Mouse (Mus musculus): ENCODE measurements around the gene Slc47a1.
"Not testable (repeated sequence)": the region's sequence is repeated elsewhere in the genome, so short reads cannot be mapped to it uniquely, and the experiment has no call there.

Gene Slc47a1

GRCm38 (mm10) chr11:61377881-61378613 lies at the start of gene Slc47a1:
Slc47a1 (minus strand) TSS chr11:61378345.
- DNase-seq (ENCODE audit: low read depth), result no peak

DNA sequence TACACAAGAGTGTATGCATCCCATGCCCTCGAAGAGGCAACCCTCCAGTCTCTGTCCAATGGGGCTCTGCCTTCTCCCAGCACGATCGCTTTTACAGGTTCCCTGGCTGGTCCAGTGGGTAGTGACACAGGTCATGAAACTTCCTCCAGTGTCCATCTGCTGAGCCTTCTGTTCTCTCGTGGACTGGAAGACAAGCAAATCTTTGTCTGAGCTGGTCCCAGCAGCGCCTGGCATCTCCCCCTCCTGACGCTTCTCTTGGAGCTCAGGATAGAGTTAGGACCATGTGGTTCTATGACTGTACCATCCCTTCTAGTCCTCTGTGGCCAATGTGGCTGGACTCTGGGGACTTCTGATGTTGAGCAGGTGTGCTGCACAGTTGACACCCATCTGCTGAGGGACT lies 41.1 kb upstream of the Slc47a1 start:
- DNase-seq (ENCODE audit: low read depth), result no peak

DNA sequence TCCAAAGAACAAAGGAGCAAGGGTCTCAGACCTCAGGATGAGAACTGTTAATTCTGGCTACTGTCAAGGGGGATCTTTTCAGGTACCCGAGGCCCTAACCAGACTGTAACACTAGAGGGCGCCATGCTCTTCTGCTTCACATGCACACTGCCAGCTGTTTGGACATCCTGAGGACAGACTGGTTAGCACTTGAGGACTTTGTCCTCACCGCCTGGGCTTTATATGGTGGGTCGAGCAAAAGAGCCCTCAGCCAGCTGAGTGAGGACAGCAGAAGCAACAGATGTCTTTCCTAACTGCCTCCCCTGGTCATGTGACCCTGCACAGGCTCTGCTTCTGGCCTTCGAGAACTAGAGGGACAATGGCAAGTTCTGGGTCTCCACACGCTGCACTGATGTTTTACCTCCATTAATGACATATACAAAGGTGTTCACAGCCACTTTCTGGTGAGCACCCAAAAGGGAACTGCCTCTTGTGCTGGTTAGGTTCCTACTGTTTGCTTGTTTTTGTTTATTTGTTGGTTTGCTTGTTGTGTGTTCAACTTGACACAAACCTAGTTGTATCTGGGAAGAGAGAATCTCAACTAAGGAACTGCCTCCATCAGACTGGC lies 39.9 kb upstream of the Slc47a1 start:
- peak; percentile 85 for DNase-seq (ENCODE audit: low read depth)

- DNase-seq (ENCODE audit: low read depth), result peak; percentile 56
Measured at GRCm38 (mm10) chr11:61416540-61416939, 38.4 kb upstream of the Slc47a1 start.

GRCm38 (mm10) chr11:61415444-61415843 lies 37.3 kb upstream of the Slc47a1 start:
- DNase-seq (ENCODE audit: low read depth), result no peak

- no peak for DNase-seq (ENCODE audit: low read depth)
Measured at GRCm38 (mm10) chr11:61414560-61414959, 36.4 kb upstream of the Slc47a1 start.

- no peak for DNase-seq (ENCODE audit: low read depth)
Measured at GRCm38 (mm10) chr11:61413411-61413810, 35.3 kb upstream of the Slc47a1 start.

GRCm38 (mm10) chr11:61411809-61412208 lies 33.7 kb upstream of the Slc47a1 start:
- DNase-seq (ENCODE audit: low read depth), result no peak

GRCm38 (mm10) chr11:61411221-61411620 lies 33.1 kb upstream of the Slc47a1 start:
- DNase-seq (ENCODE audit: low read depth), result no peak

DNA sequence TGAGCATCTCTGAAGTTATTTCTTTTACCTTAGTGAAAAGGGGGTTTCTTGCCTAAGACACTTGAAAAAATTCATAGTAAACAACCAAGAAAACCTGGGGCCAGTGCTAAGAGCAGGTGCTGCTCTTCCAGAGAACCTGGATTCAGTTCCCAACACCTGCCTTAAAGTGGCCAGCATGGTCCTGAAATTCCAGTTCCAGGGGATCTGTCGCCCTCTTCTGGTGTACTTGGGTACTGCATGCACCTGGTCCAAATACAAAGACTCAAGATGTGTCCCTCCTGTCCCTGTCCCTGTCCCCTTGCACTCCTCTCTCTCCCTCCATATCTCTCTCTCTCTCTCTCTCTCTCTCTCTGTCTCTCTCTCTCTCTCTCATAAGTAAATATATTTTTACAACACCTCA lies 32.0 kb upstream of the Slc47a1 start:
- peak; percentile 84 for DNase-seq (ENCODE audit: low read depth)

GRCm38 (mm10) chr11:61409051-61409450 lies 30.9 kb upstream of the Slc47a1 start:
- DNase-seq (ENCODE audit: low read depth), result no peak

DNA sequence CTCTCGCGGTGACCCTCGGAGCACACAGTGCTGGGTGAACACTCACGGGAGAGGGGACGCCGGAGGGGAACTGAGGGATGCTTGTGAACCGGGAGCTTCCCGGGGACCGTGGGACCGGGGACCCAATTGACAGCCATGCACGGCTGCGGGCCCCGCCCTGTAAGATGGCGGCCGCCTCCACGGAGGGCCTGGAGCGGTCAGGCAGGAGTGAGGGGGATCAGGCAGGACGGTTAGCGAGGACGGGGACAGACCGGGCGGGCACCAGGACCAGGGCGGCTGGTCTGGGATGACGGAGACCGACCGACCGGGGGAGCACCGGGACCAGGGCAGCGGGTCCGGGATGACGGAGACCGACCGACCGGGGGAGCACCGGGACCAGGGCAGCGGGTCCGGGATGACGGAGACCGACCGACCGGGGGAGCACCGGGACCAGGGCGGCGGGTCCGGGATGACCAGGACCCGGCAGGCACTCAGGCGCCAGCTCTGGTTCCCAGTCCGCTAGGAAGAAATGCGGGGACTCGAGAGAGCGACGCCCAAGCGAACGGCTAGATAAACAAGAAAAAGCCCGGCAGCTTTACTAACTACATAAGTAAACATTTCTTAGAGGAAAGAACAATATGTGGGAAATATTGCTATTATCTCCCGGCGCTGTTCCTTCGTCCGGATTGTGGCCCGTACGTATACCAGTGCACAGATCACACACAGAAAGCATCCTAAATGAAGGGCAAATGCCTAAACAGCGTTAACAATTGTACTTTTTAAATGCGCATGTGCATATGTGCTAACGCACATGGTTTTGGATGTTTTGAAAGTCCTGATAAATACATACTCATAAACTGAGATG lies 30.3 kb upstream of the Slc47a1 start:
- DNase-seq (ENCODE audit: low read depth), result peak; percentile 59

- peak; percentile 96 for DNase-seq (ENCODE audit: low read depth)
Measured at GRCm38 (mm10) chr11:61407638-61408183, 29.6 kb upstream of the Slc47a1 start.

DNA sequence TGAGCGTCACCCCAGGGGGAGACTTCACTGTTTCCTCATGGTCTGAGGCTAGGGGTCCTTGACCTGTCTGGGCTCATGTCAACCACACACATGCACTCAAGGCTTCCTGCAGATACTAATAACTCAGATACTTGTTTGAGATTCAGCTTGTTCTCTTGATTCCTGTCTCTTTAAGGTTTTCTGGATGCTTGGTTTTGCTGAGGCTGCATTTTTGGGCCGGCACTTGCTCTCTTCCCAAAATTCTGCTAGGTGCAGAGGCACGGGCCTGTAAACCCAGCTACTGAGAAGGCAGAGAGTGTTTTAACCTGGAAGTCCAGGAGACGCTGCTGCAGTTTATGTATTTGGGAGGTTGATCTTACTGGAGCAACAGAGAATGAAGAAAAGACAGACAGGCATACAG lies 23.6 kb upstream of the Slc47a1 start:
- DNase-seq (ENCODE audit: low read depth), result no peak

DNA sequence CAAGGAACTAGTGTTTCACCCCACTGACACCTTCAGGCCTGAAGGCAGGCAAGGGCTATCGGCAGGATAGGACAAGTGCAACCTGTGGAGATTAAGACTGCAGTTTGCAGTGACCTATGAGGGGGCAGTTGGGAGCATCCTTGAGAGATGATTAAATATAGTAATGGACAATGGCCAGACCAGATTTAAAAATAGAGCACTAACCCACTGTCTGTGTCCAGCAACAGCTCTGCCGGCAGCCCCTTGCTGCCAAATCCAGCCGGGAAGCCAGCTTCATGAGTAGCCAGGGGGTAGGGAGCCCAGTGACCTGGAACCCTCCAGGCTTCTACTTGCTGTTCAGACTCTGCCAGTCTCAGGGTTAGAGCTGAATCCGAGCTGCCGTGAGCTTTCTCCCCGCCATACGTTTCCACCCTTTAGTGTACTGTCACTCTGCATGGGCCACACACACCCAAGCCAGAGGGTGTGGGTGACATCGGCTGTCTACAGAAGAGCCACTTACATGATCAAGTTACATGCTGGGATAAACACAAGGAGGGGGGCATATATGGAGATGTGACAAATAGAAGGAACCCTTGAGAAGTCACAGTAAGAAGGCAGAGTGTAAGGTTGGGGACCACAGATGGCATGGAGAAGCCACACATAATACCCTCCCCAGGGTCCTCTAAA lies 22.7 kb upstream of the Slc47a1 start:
- DNase-seq (ENCODE audit: low read depth), result no peak

GRCm38 (mm10) chr11:61397423-61398043 lies 19.4 kb upstream of the Slc47a1 start:
- DNase-seq (ENCODE audit: low read depth), result not testable (repeated sequence)

DNA sequence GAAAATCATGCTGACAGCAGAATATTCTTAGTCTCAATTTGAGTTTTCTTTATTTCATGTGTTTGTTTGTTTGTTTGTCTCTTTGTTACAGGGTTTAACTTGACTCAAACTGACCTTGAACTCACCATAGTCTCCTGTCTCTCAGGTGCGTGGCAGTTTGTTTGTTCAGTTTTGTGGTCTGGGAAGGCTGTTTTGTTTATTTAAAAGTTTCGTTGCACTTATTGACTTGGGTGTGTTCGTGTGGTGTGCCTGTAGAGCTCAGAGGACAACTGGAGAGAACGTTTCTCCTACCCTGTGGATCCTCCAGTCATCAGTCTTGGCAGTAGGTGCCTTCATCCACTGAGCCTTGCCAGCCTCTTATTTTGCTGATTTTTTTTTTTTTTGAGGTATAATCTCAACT lies 10.8 kb upstream of the Slc47a1 start:
- no peak for DNase-seq (ENCODE audit: low read depth)

DNA sequence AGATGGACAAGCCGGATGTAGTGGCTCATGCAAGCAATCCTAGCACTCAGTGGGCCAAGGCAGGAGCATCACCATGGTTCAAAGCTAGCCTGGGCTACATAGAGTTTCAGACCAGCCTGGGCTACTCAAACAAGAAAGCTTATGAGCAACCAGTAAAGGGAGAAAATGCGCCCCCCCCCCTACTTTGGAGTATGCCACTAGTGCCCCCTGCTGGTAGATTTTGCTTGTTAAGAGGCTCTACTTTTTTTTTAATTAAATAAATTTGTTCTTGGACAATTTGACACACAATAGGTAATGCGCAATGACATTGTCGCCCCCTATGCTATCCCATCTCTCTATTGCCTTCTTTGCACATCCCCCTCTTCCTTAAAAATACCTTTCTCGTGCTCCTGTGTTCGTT lies 9.9 kb upstream of the Slc47a1 start:
- peak; percentile 76 for DNase-seq (ENCODE audit: low read depth)

DNA sequence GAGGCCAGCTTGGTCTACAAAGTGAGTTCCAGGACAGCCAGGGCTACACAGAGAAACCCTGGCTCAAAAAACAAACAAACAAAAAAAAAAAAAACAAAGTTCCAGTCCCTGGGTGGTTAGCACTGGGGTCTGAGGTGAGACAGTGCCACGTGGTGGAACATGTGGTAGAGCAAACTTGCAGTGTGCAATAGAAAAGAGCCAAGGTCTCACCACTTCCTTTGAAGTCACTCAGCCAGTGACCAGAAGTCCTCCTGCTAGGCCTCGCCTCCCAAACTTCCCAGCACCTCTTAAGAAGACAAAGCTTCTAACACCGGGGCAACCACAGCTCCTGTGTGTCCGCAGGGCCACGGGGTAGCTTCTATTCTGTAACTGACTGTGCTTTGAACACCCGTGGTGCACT lies 9.1 kb upstream of the Slc47a1 start:
- no peak for DNase-seq (ENCODE audit: low read depth)

GRCm38 (mm10) chr11:61385725-61386124 lies 7.6 kb upstream of the Slc47a1 start:
- DNase-seq (ENCODE audit: low read depth), result no peak

GRCm38 (mm10) chr11:61381272-61381671 lies 3.1 kb upstream of the Slc47a1 start:
- no peak for DNase-seq (ENCODE audit: low read depth)

DNA sequence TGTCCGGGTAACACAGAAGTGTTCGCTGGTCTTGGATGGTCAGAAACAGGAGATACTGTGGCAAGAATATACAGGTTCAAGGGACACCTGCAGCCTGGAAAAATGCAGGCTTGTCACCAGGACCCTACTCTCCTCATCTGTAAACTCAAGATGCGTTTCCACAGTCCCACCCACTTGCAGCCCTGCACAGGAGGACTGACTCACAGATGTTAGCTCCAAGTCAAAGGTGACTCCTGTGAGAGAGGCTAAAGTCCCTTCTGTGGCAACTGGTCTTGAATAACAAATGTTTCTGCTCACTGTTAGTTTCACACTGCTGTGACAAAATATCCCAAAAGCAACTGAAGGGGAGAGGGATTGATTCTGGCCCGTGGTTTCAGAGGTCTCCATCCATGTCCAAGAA lies 506 bp upstream of the Slc47a1 start:
- no peak for DNase-seq (ENCODE audit: low read depth)

All from naive thymus-derived CD4-positive, alpha-beta T cell, adult 2 months (primary cell).